Mouse (Mus musculus): ENCODE measurements around the gene Tax1bp3.

Tax1bp3 gene

GRCm38 (mm10) chr11:73176608-73177508 is at the start of gene Tax1bp3, which contains the start of gene Emc6:
Tax1bp3 (plus strand) TSS chr11:73177083.
Emc6 (minus strand) TSS chr11:73177037.
- peak; percentile 93 for DNase-seq (ENCODE audit: extremely low spot score)

GRCm38 (mm10) chr11:73131020-73131419 is 45.9 kb upstream of the Tax1bp3 start:
- no peak for DNase-seq (ENCODE audit: extremely low spot score)

- DNase-seq (ENCODE audit: extremely low spot score) = no peak
These were observed 43.9 kb upstream of the Tax1bp3 start for GRCm38 (mm10) chr11:73132999-73133398.

- DNase-seq (ENCODE audit: extremely low spot score) = no peak
These were observed 42.7 kb upstream of the Tax1bp3 start for GRCm38 (mm10) chr11:73134222-73134621.

GRCm38 (mm10) chr11:73136587-73136986 is 40.3 kb upstream of the Tax1bp3 start:
- DNase-seq (ENCODE audit: extremely low spot score) = no peak

- no peak for DNase-seq (ENCODE audit: extremely low spot score)
These were observed 39.8 kb upstream of the Tax1bp3 start for GRCm38 (mm10) chr11:73137116-73137515.

GRCm38 (mm10) chr11:73137591-73138501 is 39.0 kb upstream of the Tax1bp3 start, which contains the start of gene Haspin:
Haspin (minus strand) TSS chr11:73138294.
- peak; percentile 90 for DNase-seq (ENCODE audit: extremely low spot score)

- no peak for DNase-seq (ENCODE audit: extremely low spot score)
These were observed 32.6 kb upstream of the Tax1bp3 start for GRCm38 (mm10) chr11:73144261-73144681.

- DNase-seq (ENCODE audit: extremely low spot score) = no peak
These were observed 30.6 kb upstream of the Tax1bp3 start for GRCm38 (mm10) chr11:73146026-73146974.

- DNase-seq (ENCODE audit: extremely low spot score) = no peak
These were observed 29.9 kb upstream of the Tax1bp3 start for GRCm38 (mm10) chr11:73146975-73147365.

- DNase-seq (ENCODE audit: extremely low spot score) = no peak
These were observed 28.7 kb upstream of the Tax1bp3 start for GRCm38 (mm10) chr11:73148209-73148608.

GRCm38 (mm10) chr11:73155071-73155470 is 21.8 kb upstream of the Tax1bp3 start:
- DNase-seq (ENCODE audit: extremely low spot score) = no peak

GRCm38 (mm10) chr11:73159957-73160810 is 16.7 kb upstream of the Tax1bp3 start, which contains the start of gene P2rx5:
P2rx5 (plus strand) TSS chr11:73160421.
- peak; percentile 41 for DNase-seq (ENCODE audit: extremely low spot score)

GRCm38 (mm10) chr11:73160811-73161200 is 16.1 kb upstream of the Tax1bp3 start:
- no peak for DNase-seq (ENCODE audit: extremely low spot score)

- DNase-seq (ENCODE audit: extremely low spot score) = no peak
These were observed 15.3 kb upstream of the Tax1bp3 start for GRCm38 (mm10) chr11:73161616-73162015.

GRCm38 (mm10) chr11:73162284-73162683 is 14.6 kb upstream of the Tax1bp3 start:
- no peak for DNase-seq (ENCODE audit: extremely low spot score)

- no peak for DNase-seq (ENCODE audit: extremely low spot score)
These were observed 8.8 kb upstream of the Tax1bp3 start for GRCm38 (mm10) chr11:73168071-73168470.

GRCm38 (mm10) chr11:73168576-73168975 is 8.3 kb upstream of the Tax1bp3 start:
- DNase-seq (ENCODE audit: extremely low spot score) = no peak

GRCm38 (mm10) chr11:73169231-73169630 is 7.7 kb upstream of the Tax1bp3 start:
- DNase-seq (ENCODE audit: extremely low spot score) = no peak

- no peak for DNase-seq (ENCODE audit: extremely low spot score)
These were observed 4.7 kb upstream of the Tax1bp3 start for GRCm38 (mm10) chr11:73172186-73172585.

Data from embryo, embryonic 9.5 days (tissue).